Mouse (Mus musculus) cerebellum, adult 18-20 months (tissue): ENCODE results near the gene 4930524B15Rik.
"Not testable (repeated sequence)": the region's sequence is repeated elsewhere in the genome, so short reads cannot be mapped to it uniquely, and the experiment has no call there.

Source experiments
- DNase-seq, 2 experiments: peaks; one replicate each; pipeline ENCODE4 v3.0.0; 2021

The 4930524B15Rik gene

DNA sequence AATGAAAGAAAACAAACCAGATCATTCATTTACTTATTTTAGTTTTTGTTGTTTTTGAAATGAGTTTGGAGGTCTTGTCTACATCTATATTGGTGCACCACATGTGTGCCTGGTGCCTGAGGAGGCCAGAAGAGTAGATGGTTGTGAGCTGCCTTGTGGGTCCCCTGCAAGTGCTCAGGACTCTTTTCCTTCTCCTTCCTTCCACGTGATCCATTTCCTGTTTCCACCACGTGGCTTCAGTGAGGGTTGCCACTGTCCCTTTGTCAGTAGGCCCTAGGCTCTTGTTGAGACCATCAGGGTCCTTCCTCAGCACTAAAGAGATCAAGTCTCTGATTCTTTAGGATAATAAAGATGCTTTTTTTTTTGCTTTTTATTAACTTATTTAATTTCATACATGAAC, 19.4 kb downstream of the 4930524B15Rik start:
- DNase-seq, result no peak

- DNase-seq, result no peak
Measured at GRCm38 (mm10) chr11:31992535-31992934, 27.1 kb downstream of the 4930524B15Rik start.

- DNase-seq, result no peak
Measured at GRCm38 (mm10) chr11:31999716-32000115, 34.3 kb downstream of the 4930524B15Rik start.

- peak; percentile 80 for DNase-seq
Measured at GRCm38 (mm10) chr11:32000281-32000680, 34.9 kb downstream of the 4930524B15Rik start, which contains the start of gene Nsg2. Nsg2 (plus strand) TSS chr11:32000463.

DNA sequence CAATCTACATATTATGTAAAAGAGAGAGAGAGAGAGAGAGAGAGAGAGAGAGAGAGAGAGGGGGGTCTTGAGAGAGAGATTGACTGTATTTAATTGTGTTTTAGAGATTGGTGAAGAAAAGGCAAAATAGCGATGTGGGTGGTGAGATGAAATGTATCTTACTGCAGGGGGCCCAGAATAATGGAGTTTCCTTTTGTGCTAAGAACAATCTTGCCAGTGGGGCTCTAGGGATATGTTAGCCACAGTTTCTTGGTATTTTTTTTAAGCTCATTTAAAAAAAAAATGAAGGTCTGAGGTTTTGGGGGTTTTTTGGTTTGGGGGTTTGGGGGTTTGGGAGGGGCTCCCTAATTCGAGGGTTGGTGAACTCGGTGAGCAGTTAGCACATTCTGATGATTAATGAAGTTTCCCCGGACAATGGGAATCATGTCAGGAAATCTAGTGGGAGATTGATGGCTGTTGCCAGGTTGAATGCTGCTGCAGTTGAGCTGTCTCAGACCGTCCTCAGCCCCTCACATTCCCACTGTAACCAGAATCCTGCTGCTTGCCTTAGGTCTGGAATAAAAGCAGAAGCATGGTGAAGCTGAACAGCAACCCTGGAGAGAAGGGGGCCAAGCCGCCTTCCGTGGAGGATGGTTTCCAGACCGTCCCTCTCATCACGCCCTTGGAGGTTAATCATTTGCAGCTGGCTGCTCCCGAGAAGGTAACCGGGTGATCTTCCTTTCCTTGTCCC, 36.0 kb downstream of the 4930524B15Rik start:
- DNase-seq, result peak in 1 of 2 experiments; percentile 27

DNA sequence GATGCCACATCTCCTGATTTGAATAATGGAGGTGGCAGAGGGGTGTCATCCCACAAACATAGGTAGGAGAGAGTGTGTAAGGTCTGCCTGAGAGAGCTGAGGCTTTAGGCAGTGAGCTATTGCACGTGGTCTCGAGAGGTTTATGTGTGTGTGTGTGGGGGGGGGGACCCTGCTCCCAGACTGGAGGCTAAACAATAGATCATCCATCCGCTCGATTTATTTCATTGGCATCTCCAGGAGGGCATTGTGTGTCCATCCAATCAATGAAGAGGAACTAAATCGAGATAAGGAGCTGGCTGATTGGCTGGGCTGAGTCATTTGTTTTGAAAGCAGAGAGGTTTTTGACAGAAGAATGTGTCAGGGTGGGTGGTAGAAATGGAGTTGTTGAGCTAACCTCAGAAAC, 37.3 kb downstream of the 4930524B15Rik start:
- no peak for DNase-seq

GRCm38 (mm10) chr11:32008049-32008448, 42.7 kb downstream of the 4930524B15Rik start:
- not testable (repeated sequence) for DNase-seq

- DNase-seq, result no peak
Measured at GRCm38 (mm10) chr11:32008852-32009251, 43.5 kb downstream of the 4930524B15Rik start.

DNA sequence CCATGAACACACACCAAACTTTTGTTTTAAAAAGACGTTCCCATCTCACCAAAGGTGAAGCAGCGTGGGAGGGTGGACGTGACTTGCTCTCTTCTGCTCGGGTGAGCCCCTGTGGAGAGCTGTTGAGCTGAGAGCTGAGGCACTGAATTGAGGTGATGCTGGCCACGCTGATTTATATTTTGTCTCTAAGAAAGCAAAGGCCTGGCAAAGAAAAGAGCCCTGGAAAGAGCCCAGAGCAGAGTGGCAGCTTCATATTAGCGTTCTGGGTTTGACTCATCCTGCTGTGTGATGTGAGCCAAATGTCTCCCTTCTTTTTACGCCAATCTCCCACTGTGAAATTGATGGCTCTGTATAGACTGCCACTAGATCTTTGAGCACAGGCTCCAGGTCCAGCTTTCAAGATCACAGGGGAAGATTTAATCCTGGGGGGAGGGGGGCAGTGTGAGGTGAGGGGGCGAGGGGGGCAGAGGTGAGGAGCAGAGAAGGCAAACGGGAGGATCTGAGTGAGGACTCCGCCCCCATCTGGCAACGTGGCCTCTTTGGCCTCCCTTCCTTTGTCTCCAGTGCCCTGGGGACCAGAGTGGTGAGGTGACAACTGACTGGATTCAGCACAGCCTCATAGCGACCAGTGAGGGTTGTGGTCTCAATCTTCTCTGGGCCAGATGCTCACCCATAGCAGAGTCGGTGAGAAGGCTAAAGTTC, 44.7 kb downstream of the 4930524B15Rik start:
- DNase-seq, result peak; percentile 24 to 36

GRCm38 (mm10) chr11:32010663-32010970, 45.2 kb downstream of the 4930524B15Rik start:
- DNase-seq, result no peak

DNA sequence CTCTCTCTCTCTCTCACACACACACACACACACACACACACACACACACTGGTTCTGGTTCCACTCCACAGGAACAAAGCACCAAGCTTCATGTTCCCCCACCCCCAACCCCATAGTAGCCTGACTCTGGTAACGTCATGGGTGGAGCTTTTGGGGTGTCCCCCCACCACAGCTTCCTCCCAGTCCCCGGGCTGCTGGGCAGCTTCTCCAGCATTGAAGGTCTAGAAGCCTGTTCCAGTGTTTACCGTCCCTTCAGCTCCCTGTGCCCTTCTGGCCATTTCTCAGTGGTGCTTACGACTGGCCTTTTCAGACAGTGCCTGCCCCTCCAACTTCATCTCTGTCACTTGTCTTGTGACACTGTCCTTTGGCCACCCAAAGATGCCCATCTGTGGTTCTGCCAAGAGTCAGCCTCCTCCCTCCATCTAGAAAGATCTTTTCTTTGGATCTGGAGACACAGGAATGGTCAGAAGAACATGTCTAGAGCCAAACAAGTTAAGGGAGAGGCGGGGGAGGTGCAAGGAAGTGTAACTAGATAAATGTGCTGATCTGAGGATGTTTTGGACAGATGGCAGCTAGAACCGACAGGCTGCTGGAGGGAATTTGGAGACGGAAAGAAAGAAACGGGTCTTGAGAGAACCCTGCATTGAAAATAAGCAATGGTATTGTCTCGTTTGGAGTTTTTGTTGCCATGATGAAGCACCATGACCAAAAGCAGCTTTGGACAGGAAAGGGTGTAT, 46.6 kb downstream of the 4930524B15Rik start:
- no peak for DNase-seq

DNA sequence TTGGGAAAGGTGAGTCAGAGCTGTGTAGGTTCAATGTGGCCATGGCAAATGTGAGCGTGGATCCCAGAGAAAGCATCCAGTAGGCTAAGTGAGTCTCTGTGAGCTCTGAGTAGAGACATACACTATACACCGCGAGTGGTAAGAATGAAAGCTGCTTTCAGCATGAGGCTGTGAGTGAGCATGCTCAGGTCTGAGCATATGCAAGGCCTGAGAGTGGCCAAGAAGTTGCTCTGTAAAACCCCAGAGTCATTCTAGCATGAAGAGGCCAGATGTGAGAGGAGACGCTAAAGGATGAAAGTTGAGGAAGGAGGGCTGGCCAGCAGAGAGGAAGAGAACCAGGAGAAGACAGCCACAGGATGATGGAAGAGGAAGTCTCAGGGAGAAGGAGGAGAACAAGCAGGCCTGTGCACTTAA, 47.6 kb downstream of the 4930524B15Rik start:
- no peak for DNase-seq

DNA sequence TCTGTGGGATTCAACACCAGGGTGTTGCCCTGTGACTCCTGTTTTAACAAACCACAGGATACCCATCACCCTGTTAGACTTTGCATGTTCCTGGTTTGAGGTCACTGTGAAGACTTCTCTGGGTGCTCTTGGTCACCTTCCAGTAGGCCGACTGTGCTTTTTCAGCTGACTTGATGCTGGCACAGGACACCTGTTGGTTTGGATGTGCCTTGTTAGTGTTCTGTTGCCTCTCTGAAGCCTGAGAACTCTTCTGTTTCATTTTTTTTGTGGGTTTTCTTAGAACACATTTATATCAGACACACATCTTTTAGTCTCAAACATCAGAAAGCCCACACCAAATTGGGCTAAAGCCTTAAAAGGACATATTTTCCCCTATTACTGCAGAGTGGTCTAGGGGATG, 48.2 kb downstream of the 4930524B15Rik start:
- no peak for DNase-seq

- DNase-seq, result peak in 1 of 2 experiments; percentile 15
Measured at GRCm38 (mm10) chr11:32018201-32018600, 52.8 kb downstream of the 4930524B15Rik start.

DNA sequence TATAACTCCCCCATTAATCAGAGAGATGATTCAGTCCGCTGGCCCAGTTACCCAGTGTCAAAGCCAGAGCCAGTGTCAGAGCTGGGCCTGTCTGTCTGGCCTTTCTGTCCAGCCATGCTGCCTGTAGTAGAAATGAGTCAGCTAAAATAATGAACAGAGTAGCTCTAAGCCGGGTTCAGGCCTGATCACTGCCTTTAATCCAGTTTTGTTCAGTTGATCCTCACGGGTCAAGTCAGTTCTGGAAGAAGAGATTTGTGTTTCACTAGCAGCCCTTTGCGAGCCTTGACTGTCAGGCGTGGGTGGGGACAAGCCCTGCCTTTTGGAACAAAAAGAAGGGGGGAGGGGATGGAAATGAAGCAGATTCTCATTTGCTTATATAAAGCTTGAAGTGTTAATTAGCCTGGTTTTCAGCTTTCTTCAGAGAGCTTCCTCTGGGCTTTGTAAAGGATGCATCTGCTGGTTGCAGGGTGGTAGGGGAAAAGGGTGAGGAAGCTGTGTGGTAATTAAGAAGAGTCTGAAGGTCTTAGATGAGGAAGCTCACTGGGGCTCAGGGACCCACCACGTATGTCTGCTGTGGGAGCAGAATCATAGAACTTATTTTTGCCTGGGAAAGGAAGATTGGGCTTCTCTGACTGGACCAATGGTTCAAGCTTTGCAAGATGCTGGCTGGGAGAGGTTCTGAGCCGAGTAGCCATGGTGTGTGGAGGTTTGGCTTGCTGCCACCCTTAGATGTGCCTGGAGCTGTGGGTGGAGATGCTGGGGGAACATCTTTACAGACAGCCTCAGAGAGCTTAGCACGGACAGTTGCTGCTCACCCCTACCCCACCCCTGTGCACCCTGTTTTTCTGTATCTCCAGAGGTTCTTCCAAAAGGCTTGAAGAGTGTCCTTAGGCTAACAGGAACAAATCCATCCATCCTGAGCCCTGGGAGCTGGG, 54.9 kb downstream of the 4930524B15Rik start:
- DNase-seq, result no peak

DNA sequence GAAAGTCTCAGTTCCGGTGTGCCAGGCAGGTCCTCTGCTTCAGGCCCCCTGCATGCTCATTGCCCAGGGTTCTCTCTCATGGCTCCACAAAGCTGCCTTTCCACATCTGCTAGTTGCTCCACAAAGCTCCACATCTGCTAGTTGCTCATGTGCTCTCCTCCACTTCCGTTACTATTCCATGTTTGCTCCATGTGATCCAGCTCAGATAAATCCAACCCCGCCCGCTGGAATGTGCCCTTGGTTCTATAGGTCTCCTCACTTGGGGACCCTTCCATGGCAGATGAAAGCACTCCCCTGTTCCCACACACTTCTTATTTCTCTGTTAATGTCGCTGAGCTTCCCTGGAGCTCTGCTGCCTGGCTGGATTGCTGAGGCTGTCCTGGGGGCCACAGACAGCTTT, 61.2 kb downstream of the 4930524B15Rik start:
- DNase-seq, result no peak

GRCm38 (mm10) chr11:32027474-32028342, 62.3 kb downstream of the 4930524B15Rik start:
- DNase-seq, result no peak

- no peak for DNase-seq
Measured at GRCm38 (mm10) chr11:32028605-32029004, 63.2 kb downstream of the 4930524B15Rik start.
